Mouse (Mus musculus) forebrain, embryonic 10.5 days (tissue): Measurements from ENCODE around the gene Cpeb1. TPM values are rescaled to one million over a fixed set of nuclear protein-coding genes. Genes with fewer than 3 reads are reported as not detected.
A peak's percentile ranks its signal among the peaks of the same experiment; 100 is the strongest.
"Not testable (repeated sequence)": the region's sequence is repeated elsewhere in the genome, so short reads cannot be mapped to it uniquely, and the experiment has no call there.

Experiments
- DNase-seq: peaks from one replicate; pipeline ENCODE4 v3.0.0-alpha.2; 2017; ENCODE audit warnings: low spot score; ENCODE audit errors: extremely low spot score
- H3K27ac ChIP-seq: fragments of 300-500 bp; sonication (generic); 2 replicates; pipeline ENCODE4 v1.5.1; 2016; ENCODE audit warnings: mild to moderate bottlenecking
- H3K27me3 ChIP-seq: fragments of 300-500 bp; sonication (generic); 2 replicates; pipeline ENCODE4 v1.6.1; 2016; ENCODE audit warnings: mild to moderate bottlenecking; ENCODE audit not compliant: poor library complexity, severe bottlenecking
- H3K36me3 ChIP-seq: fragments of 300-500 bp; sonication (generic); replicated peaks from 2 replicates; pipeline ENCODE4 v1.6.1; 2016; ENCODE audit warnings: mild to moderate bottlenecking, moderate library complexity
- H3K4me1 ChIP-seq: fragments of 300-500 bp; sonication (generic); 2 replicates; pipeline ENCODE4 v1.6.1; 2016
- H3K4me3 ChIP-seq: fragments of 300-500 bp; sonication (generic); 2 replicates; pipeline ENCODE4 v1.5.1; 2016; ENCODE audit warnings: mild to moderate bottlenecking, moderate library complexity
- H3K9me3 ChIP-seq: fragments of 300-500 bp; sonication (generic); 2 replicates; pipeline ENCODE4 v1.6.1; 2016; ENCODE audit warnings: mild to moderate bottlenecking, moderate library complexity
- WGBS: fragments of 180-500 bp; shearing (Covaris S2); methylation state at CpG from one replicate; pipeline ENCODE4 v1.1.7; 2016; 5-methylcytosine and 5-hydroxymethylcytosine counted together
- polyA plus RNA-seq: library from polyadenylated mRNA; unstranded; fragments of >200 nt; fragmentation: Nextera tagmentation; extraction: Ambion mirVana; gene quantifications from 2 replicates; pipeline ENCODE4 v1.2.1, GENCODE M21; 2016

The Cpeb1 gene
- 0.86 and 0.98 TPM in 2 replicates for polyA plus RNA-seq

- under 1% methylated on average over 28 of the region's 28 CpGs for WGBS
- H3K9me3 ChIP-seq: no peaks in the 10 kb centered on the region
- DNase-seq: peak; percentile 53
- H3K36me3 ChIP-seq: no peaks in the 10 kb centered on the region
- H3K4me1 ChIP-seq: peaks cover 29% of the 10 kb centered on the region
- H3K27ac ChIP-seq: peak within 1 kb of the TSS; percentile 53; the same call in 1 of the 2 replicates
- peaks cover 95% of the 10 kb centered on the region for H3K27me3 ChIP-seq
- peak within 1 kb of the TSS; percentile 54 for H3K4me3 ChIP-seq
Measured at GRCm38 (mm10) chr7:81455155-81455651, at the start of gene Cpeb1. Gene Cpeb1, minus strand, starts transcription at chr7:81455465.

GRCm38 (mm10) chr7:81501050-81501449 is 45.8 kb upstream of the Cpeb1 start:
- Histone ChIP-seq H3K9me3 (no peaks in the 10 kb centered on the region), H3K27me3 (peaks cover 14% of the 10 kb centered on the region), H3K4me1 (peaks cover 22% of the 10 kb centered on the region), H3K27ac (no peak overlapping the region), H3K36me3 (no peaks in the 10 kb centered on the region), H3K4me3 (no peak overlapping the region)
- DNase-seq: no peak
- WGBS: 81% methylated on average over 2 of the region's 2 CpGs

- 79% methylated on average over 7 of the region's 7 CpGs for WGBS
- no peak within 1 kb of the TSS for H3K4me3 ChIP-seq
- peaks cover 33% of the 10 kb centered on the region for H3K4me1 ChIP-seq
- H3K27ac ChIP-seq: peak within 1 kb of the TSS; percentile 69
- no peaks in the 10 kb centered on the region for H3K36me3 ChIP-seq
- no peaks in the 10 kb centered on the region for H3K9me3 ChIP-seq
- no peak for DNase-seq
- peaks cover 42% of the 10 kb centered on the region for H3K27me3 ChIP-seq
Measured at GRCm38 (mm10) chr7:81498181-81498580, 42.9 kb upstream of the Cpeb1 start, which contains the start of gene BC048679. Gene BC048679, minus strand, starts transcription at chr7:81498281.

- DNase-seq: peak; percentile 25
- Histone ChIP-seq H3K4me1 (peaks cover 41% of the 10 kb centered on the region), H3K27me3 (peaks cover 52% of the 10 kb centered on the region), H3K27ac (peak overlapping the region; percentile 56), H3K4me3 (no peak overlapping the region), H3K9me3 (no peaks in the 10 kb centered on the region), H3K36me3 (no peaks in the 10 kb centered on the region)
- WGBS: 18% methylated on average over 6 of the region's 6 CpGs
Measured at GRCm38 (mm10) chr7:81497171-81497570, 41.9 kb upstream of the Cpeb1 start.

GRCm38 (mm10) chr7:81493331-81494021 is 38.2 kb upstream of the Cpeb1 start, which contains the start of gene Ap3b2:
Gene Ap3b2, minus strand, starts transcription at chr7:81493925.
- no peaks in the 10 kb centered on the region for H3K36me3 ChIP-seq
- peaks cover 58% of the 10 kb centered on the region for H3K4me1 ChIP-seq
- peak; percentile 74 for DNase-seq
- WGBS: 0% methylated on average over 57 of the region's 57 CpGs
- H3K27me3 ChIP-seq: peaks cover 61% of the 10 kb centered on the region
- H3K4me3 ChIP-seq: peak within 1 kb of the TSS; percentile 72
- H3K27ac ChIP-seq: peak within 1 kb of the TSS; percentile 83
- H3K9me3 ChIP-seq: no peaks in the 10 kb centered on the region

- no peak for DNase-seq
- no peaks in the 10 kb centered on the region for H3K9me3 ChIP-seq
- peaks cover 55% of the 10 kb centered on the region for H3K27me3 ChIP-seq
- H3K27ac ChIP-seq: peak overlapping the region; percentile 83; the same call in 1 of the 2 replicates
- 43% methylated on average over 9 of the region's 9 CpGs for WGBS
- peak overlapping the region; percentile 72 for H3K4me3 ChIP-seq
- peaks cover 51% of the 10 kb centered on the region for H3K4me1 ChIP-seq
- no peaks in the 10 kb centered on the region for H3K36me3 ChIP-seq
Measured at GRCm38 (mm10) chr7:81492628-81493027, 37.4 kb upstream of the Cpeb1 start.

- Histone ChIP-seq H3K4me1 (peaks cover 38% of the 10 kb centered on the region), H3K27me3 (peaks cover 34% of the 10 kb centered on the region), H3K36me3 (no peaks in the 10 kb centered on the region), H3K4me3 (no peak overlapping the region), H3K27ac (peak overlapping the region; percentile 54), H3K9me3 (no peaks in the 10 kb centered on the region)
- 8% methylated on average over 9 of the region's 9 CpGs for WGBS
- no peak for DNase-seq
Measured at GRCm38 (mm10) chr7:81489649-81490048, 34.4 kb upstream of the Cpeb1 start.

- Histone ChIP-seq H3K4me3 (no peak overlapping the region; the same call in 1 of the 2 replicates), H3K4me1 (peaks cover 27% of the 10 kb centered on the region), H3K36me3 (no peaks in the 10 kb centered on the region), H3K27me3 (peaks cover 50% of the 10 kb centered on the region), H3K9me3 (no peaks in the 10 kb centered on the region), H3K27ac (no peak overlapping the region)
- 2% methylated on average over 8 of the region's 8 CpGs for WGBS
- no peak for DNase-seq
Measured at GRCm38 (mm10) chr7:81480800-81481199, 25.5 kb upstream of the Cpeb1 start.

- Histone ChIP-seq H3K4me1 (peaks cover 27% of the 10 kb centered on the region), H3K4me3 (no peak overlapping the region), H3K27ac (no peak overlapping the region), H3K9me3 (no peaks in the 10 kb centered on the region), H3K36me3 (no peaks in the 10 kb centered on the region), H3K27me3 (peaks cover 57% of the 10 kb centered on the region)
- 73% methylated on average over 3 of the region's 3 CpGs for WGBS
- DNase-seq: no peak
Measured at GRCm38 (mm10) chr7:81479531-81480090, 24.3 kb upstream of the Cpeb1 start.

GRCm38 (mm10) chr7:81478261-81478660 is 23.0 kb upstream of the Cpeb1 start:
- H3K27ac ChIP-seq, H3K4me3 ChIP-seq, H3K36me3 ChIP-seq, H3K9me3 ChIP-seq, DNase-seq: not testable (repeated sequence)
- H3K4me1 ChIP-seq: peaks cover 27% of the 10 kb centered on the region
- peaks cover 49% of the 10 kb centered on the region for H3K27me3 ChIP-seq

GRCm38 (mm10) chr7:81476833-81477232 is 21.6 kb upstream of the Cpeb1 start:
- H3K4me3 ChIP-seq: peak overlapping the region; percentile 37
- H3K9me3 ChIP-seq: no peaks in the 10 kb centered on the region
- no peak overlapping the region for H3K27ac ChIP-seq
- 3% methylated on average over 24 of the region's 24 CpGs for WGBS
- H3K27me3 ChIP-seq: peaks cover 46% of the 10 kb centered on the region
- H3K4me1 ChIP-seq: peaks cover 27% of the 10 kb centered on the region
- peak; percentile 33 for DNase-seq
- H3K36me3 ChIP-seq: no peaks in the 10 kb centered on the region

GRCm38 (mm10) chr7:81475221-81475620 is 20.0 kb upstream of the Cpeb1 start:
- peaks cover 16% of the 10 kb centered on the region for H3K4me1 ChIP-seq

GRCm38 (mm10) chr7:81464906-81465450 is 9.7 kb upstream of the Cpeb1 start:
- DNase-seq: peak; percentile 8
- Histone ChIP-seq H3K9me3 (no peaks in the 10 kb centered on the region), H3K27ac (no peak overlapping the region), H3K4me3 (no peak overlapping the region), H3K27me3 (peaks cover 17% of the 10 kb centered on the region; the same call in 1 of the 2 replicates), H3K4me1 (no peaks in the 10 kb centered on the region), H3K36me3 (no peaks in the 10 kb centered on the region)
- WGBS: 81% methylated on average over 9 of the region's 9 CpGs

More at GRCm38 (mm10) chr7:81475221-81475620, 20.0 kb upstream of the Cpeb1 start:
- H3K9me3 ChIP-seq: no peaks in the 10 kb centered on the region
- H3K4me3 ChIP-seq: no peak overlapping the region
- DNase-seq: no peak
- WGBS: 85% methylated on average over 3 of the region's 3 CpGs
- H3K27ac ChIP-seq: no peak overlapping the region
- peaks cover 46% of the 10 kb centered on the region for H3K27me3 ChIP-seq
- H3K36me3 ChIP-seq: no peaks in the 10 kb centered on the region
